Mouse (Mus musculus) forebrain, embryonic 16.5 days (tissue): ENCODE data around the gene Pgghg. TPM values are rescaled to one million over a fixed set of nuclear protein-coding genes. Genes with fewer than 3 reads are reported as not detected.

Source experiments
- ATAC-seq: fragments of 200-750 bp; cut with Nextera tagmentation; 2 replicates; pipeline ENCODE4 v1.8.0; 2017; ENCODE audit warnings: mild to moderate bottlenecking, moderate library complexity
- H3K27ac ChIP-seq: fragments of 300-500 bp; sonication (generic); 2 replicates; pipeline ENCODE4 v1.5.1; 2014; ENCODE audit warnings: low read length, control low read depth
- H3K27me3 ChIP-seq: fragments of 300-500 bp; sonication (generic); replicated peaks from 2 replicates; pipeline ENCODE4 v1.6.1; 2014; ENCODE audit warnings: low read length; ENCODE audit not compliant: control insufficient read depth, insufficient read depth
- H3K36me3 ChIP-seq: fragments of 300-500 bp; sonication (generic); 2 replicates; pipeline ENCODE4 v1.6.1; 2014; ENCODE audit not compliant: control insufficient read depth, insufficient read depth
- H3K4me1 ChIP-seq: fragments of 300-500 bp; sonication (generic); replicated peaks from 2 replicates; pipeline ENCODE4 v1.6.1; 2014; ENCODE audit warnings: low read length; ENCODE audit not compliant: control insufficient read depth, insufficient read depth
- H3K4me2 ChIP-seq: fragments of 300-500 bp; sonication (generic); 2 replicates; pipeline ENCODE4 v1.6.1; 2014; ENCODE audit warnings: mild to moderate bottlenecking, low read length, control low read depth
- H3K4me3 ChIP-seq: fragments of 300-500 bp; sonication (generic); replicated peaks from 2 replicates; pipeline ENCODE4 v1.5.1; 2014; ENCODE audit warnings: mild to moderate bottlenecking, low read length, control low read depth
- H3K9ac ChIP-seq: fragments of 300-500 bp; sonication (generic); replicated peaks from 2 replicates; pipeline ENCODE4 v1.6.1; 2014; ENCODE audit warnings: low read depth, low read length, control low read depth
- H3K9me3 ChIP-seq: fragments of 300-500 bp; sonication (generic); 2 replicates; pipeline ENCODE4 v1.6.1; 2016; ENCODE audit warnings: low read length; ENCODE audit not compliant: control insufficient read depth
- WGBS: fragments of 180-500 bp; shearing (Covaris S2); extraction: QIAGEN DNeasy Blood & Tissue Kit; methylation state at CpG from one replicate; pipeline ENCODE4 v1.1.7; 2014; 5-methylcytosine and 5-hydroxymethylcytosine counted together
- polyA plus RNA-seq: library from polyadenylated mRNA; unstranded; fragments of >200 nt; fragmentation: Nextera tagmentation; extraction: Ambion mirVana; gene quantifications from 2 replicates; pipeline ENCODE4 v1.2.1, GENCODE M21; 2015

Pgghg gene
- polyA plus RNA-seq, 1 experiment from 2014 or later: 8.9 TPM

DNA sequence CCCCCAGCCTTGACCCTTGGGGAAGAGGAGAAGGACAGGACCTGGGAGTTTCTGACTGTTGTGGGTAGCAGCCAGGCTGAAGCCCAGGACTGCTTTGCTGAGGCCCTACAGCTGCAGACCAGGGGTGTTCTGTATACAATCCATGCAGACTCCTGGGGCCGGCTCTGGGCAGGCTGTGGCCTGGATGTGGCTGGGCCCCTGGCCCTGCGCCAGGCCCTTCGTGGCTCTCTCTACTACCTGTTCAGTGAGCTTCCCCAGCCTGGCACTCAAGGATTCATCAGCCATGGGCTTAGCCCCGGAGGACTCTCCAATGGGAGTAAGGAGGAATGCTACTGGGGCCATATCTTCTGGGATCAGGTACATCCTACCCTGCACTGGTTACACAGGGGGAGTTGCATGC, 2.2 kb downstream of the Pgghg start:
- H3K27me3 ChIP-seq: no peaks in the 10 kb centered on the region
- H3K27ac ChIP-seq: no peak overlapping the region
- no peak overlapping the region for H3K4me2 ChIP-seq
- H3K36me3 ChIP-seq: no peaks in the 10 kb centered on the region
- ATAC-seq: no peak
- no peak overlapping the region for H3K4me3 ChIP-seq
- H3K4me1 ChIP-seq: peaks cover 11% of the 10 kb centered on the region
- 85% methylated on average over 4 of the region's 4 CpGs for whole genome bisulfite sequencing
- H3K9me3 ChIP-seq: no peaks in the 10 kb centered on the region
- no peak overlapping the region for H3K9ac ChIP-seq

DNA sequence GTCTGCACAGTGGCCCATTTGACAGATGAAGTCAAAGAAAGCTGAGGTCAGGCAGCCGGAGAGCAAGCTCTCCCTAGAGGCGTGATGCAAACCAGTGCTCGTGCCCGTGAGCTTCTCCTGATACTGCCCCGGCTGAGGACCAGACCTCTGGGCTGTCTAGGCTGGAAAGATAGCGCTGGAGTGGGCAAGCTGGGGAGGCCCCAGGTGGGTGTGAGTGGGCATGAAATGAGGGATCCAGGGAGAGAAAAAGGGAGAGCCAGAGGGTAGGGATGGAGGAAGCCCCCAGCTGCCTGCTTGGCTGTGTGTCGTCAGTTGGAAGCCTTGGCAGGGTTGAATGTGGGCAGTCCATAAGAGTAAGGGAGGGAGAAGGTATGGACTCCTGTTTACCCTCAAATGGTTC, 3.0 kb downstream of the Pgghg start:
- no peaks in the 10 kb centered on the region for H3K36me3 ChIP-seq
- no peak overlapping the region for H3K9ac ChIP-seq
- no peak overlapping the region for H3K4me3 ChIP-seq
- no peak overlapping the region for H3K27ac ChIP-seq
- peaks cover 11% of the 10 kb centered on the region for H3K4me1 ChIP-seq
- no peak for ATAC-seq
- no peaks in the 10 kb centered on the region for H3K27me3 ChIP-seq
- H3K4me2 ChIP-seq: no peak overlapping the region
- no peaks in the 10 kb centered on the region for H3K9me3 ChIP-seq
- 89% methylated on average over 7 of the region's 7 CpGs for WGBS

DNA sequence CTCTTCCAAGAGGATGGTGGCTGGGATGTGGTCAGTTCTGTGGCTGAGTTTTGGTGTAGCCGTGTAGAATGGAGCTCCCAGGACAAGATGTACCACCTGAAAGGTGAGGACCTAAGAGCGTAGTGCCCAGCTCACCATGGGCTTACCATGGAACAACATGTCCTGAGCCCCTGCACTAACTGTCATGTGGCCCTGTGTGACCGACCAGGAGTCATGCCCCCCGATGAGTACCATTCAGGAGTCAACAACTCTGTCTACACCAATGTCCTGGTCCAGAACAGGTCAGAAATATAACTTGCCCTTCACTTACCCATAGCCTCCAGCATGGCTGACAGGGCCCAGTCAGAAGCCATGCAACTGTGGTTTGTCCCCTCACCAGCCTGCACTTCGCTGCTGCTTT, 4.1 kb downstream of the Pgghg start:
- H3K27ac ChIP-seq: no peak overlapping the region
- no peak overlapping the region for H3K4me2 ChIP-seq
- H3K36me3 ChIP-seq: no peaks in the 10 kb centered on the region
- H3K9ac ChIP-seq: no peak overlapping the region
- H3K9me3 ChIP-seq: no peaks in the 10 kb centered on the region
- WGBS: 93% methylated on average over 5 of the region's 5 CpGs
- H3K4me3 ChIP-seq: no peak overlapping the region
- ATAC-seq: no peak
- H3K27me3 ChIP-seq: no peaks in the 10 kb centered on the region
- H3K4me1 ChIP-seq: peaks cover 11% of the 10 kb centered on the region

DNA sequence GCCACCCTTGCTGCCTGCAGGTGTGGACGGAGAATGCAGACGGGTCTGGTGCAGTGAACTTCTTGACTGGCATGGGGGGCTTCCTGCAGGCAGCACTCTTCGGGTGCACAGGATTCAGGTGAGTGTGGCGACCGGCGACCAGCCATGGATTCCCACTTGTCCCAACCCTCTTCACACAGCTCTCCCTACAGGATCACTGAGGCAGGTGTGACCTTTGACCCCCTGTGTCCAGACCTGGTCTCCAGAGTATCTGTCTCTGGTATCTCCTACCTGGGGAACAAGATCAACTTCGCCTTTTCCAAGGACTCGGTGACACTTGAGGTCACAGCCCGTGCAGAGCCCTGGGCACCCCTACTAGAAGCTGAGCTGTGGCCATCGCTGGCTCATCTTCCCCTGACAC, 5.1 kb downstream of the Pgghg start:
- Histone ChIP-seq H3K9ac (no peak overlapping the region), H3K27me3 (no peaks in the 10 kb centered on the region), H3K9me3 (no peaks in the 10 kb centered on the region), H3K4me2 (no peak overlapping the region), H3K4me1 (peaks cover 7% of the 10 kb centered on the region), H3K4me3 (no peak overlapping the region), H3K36me3 (no peaks in the 10 kb centered on the region), H3K27ac (no peak overlapping the region)
- WGBS: 96% methylated on average over 10 of the region's 10 CpGs
- ATAC-seq: no peak

DNA sequence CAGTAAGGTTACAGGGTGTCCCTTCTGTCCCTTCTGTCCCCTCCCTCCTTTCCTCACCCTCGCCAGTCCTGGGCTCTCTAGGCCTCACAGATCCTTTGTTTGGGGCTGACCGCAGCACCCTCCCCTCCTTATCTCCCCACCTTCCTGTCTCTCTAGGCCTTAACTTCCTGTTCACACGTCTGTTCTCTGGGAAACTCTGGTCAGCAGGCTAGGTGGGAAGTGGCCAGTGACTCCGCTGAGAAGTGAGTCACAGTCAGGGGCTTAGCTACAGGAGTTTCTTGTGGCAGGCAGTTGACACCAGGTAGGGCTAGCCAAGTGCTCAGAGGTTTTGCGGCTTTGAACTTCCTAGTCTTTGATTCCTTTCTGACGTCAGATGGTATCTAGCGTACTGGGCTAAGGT, 5.8 kb downstream of the Pgghg start:
- Histone ChIP-seq H3K27ac (no peak overlapping the region), H3K4me1 (peaks cover 2% of the 10 kb centered on the region; the same call in 1 of the 2 replicates), H3K9me3 (no peaks in the 10 kb centered on the region), H3K4me3 (no peak overlapping the region), H3K27me3 (no peaks in the 10 kb centered on the region), H3K4me2 (no peak overlapping the region), H3K9ac (no peak overlapping the region), H3K36me3 (no peaks in the 10 kb centered on the region)
- 77% methylated on average over 7 of the region's 7 CpGs for WGBS
- no peak for ATAC-seq

DNA sequence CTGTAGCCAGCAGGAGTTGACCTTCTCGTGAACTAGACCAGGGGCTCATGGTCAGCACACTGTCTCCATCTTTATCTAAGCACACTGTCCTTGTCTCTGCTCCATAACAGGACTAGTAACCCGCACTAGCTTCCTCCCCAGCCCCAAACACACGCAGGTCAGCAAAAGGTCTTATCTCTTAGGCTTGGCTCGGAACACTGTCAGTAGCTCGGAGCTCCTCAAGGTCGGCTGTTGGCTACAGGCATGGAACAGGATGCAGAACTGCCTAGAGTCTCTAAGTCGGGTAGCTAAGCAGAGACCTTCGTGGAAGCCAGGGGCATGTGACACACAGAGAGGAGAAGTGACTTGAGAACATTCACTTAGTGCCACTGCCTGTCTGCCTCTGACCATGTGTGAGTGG, 7.0 kb downstream of the Pgghg start:
- H3K4me1 ChIP-seq: no peaks in the 10 kb centered on the region
- H3K27me3 ChIP-seq: no peaks in the 10 kb centered on the region
- no peaks in the 10 kb centered on the region for H3K36me3 ChIP-seq
- 90% methylated on average over 8 of the region's 8 CpGs for WGBS
- ATAC-seq: no peak
- no peak overlapping the region for H3K4me3 ChIP-seq
- no peak overlapping the region for H3K9ac ChIP-seq
- no peaks in the 10 kb centered on the region for H3K9me3 ChIP-seq
- no peak overlapping the region for H3K27ac ChIP-seq
- H3K4me2 ChIP-seq: no peak overlapping the region

DNA sequence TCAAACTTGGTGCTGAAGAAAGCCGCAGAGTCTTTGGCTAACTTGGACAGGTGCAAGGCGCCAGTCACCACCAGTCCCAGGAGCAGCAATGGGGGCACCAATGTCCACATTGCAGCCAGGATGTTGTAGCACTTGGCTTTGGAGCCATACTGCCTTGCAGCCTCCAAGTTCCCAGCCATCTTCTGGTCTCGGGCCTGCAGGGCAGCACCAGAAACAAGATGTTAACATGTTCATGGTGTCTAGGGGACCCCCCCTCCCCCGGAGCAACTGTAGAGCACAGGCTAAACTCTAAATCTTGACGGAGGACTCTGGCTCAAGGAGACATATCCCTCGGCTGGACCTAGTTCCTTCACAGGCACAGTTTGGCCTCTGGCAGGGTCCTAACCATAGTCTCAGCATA, 8.1 kb downstream of the Pgghg start:
- no peaks in the 10 kb centered on the region for H3K9me3 ChIP-seq
- no peak overlapping the region for H3K9ac ChIP-seq
- H3K27ac ChIP-seq: no peak overlapping the region
- H3K4me3 ChIP-seq: no peak overlapping the region
- WGBS: 90% methylated on average over 6 of the region's 6 CpGs
- H3K4me2 ChIP-seq: no peak overlapping the region
- no peak for ATAC-seq
- no peaks in the 10 kb centered on the region for H3K36me3 ChIP-seq
- no peaks in the 10 kb centered on the region for H3K4me1 ChIP-seq
- H3K27me3 ChIP-seq: no peaks in the 10 kb centered on the region

DNA sequence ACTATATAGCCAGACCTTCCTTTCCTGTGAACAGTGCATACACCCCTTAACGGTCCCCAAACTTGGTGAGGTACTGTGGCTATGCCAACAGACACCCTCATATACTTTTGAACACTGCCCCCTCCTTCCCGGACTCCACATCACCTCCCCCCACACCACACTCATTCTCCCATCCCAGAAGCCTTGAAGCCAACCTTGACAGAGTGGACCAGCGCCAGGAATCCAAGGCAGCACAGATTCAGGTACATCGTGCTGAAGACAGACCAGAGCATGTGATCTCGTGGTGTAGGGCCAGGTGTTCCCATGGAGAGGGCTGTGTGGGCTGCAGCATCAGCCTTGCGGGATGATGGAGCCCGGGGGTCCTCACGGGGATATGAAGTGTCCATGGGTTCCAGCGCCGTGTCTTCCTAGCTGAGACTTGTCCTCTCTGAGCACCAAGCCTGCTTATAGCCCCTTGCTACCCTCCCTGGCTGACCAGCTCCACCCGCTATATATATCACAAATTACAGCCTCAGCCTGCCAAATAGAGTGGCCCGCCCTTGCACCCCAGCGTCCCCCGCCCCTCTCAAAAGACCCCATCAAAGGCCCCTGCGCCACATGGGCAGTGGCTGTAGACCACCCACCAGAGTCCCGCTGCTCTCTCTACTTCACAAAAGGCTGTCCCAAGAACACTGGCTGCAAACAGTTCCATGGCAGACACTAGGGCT, 8.8 kb downstream of the Pgghg start, which contains the start of gene Ifitm5:
Ifitm5 (minus strand) TSS at position 468 of the 707 bp plus-strand sequence.
- 71% methylated on average over 16 of the region's 16 CpGs for WGBS
- H3K9ac ChIP-seq: no peak within 1 kb of the TSS
- no peaks in the 10 kb centered on the region for H3K9me3 ChIP-seq
- H3K27ac ChIP-seq: no peak within 1 kb of the TSS
- 0 out of 2 replicates have a peak, but pooled peaks cover under 1% of the 10 kb centered on the region for H3K4me1 ChIP-seq
- H3K27me3 ChIP-seq: no peaks in the 10 kb centered on the region
- H3K4me3 ChIP-seq: no peak within 1 kb of the TSS
- H3K36me3 ChIP-seq: no peaks in the 10 kb centered on the region
- H3K4me2 ChIP-seq: no peak within 1 kb of the TSS
- no peak for ATAC-seq

DNA sequence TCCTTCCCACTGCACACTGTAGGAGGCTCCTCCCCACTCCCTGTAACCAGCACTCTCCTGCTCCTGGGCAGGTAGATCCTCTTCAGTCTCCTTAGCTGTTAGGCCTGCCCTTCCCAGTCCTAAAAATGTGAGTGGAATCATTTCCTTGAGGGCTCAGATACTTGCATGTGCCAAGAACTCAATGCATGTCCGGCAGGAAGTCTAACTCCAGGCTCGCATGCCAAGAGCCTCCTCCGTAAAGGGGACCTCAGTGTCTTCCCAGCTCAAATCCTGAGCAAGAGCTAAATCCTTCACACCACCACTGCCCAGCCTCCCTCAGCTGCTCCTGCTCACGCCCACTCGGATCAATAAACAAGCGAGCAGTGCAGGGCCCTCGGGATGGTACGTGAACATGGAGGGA, 9.9 kb downstream of the Pgghg start:
- H3K27me3 ChIP-seq: no peaks in the 10 kb centered on the region
- H3K4me3 ChIP-seq: no peak overlapping the region
- H3K36me3 ChIP-seq: no peaks in the 10 kb centered on the region
- 66% methylated on average over 8 of the region's 8 CpGs for WGBS
- no peak for ATAC-seq
- no peaks in the 10 kb centered on the region for H3K9me3 ChIP-seq
- H3K27ac ChIP-seq: no peak overlapping the region
- H3K4me1 ChIP-seq: peaks cover 5% of the 10 kb centered on the region; the same call in 1 of the 2 replicates
- no peak overlapping the region for H3K4me2 ChIP-seq
- H3K9ac ChIP-seq: no peak overlapping the region

DNA sequence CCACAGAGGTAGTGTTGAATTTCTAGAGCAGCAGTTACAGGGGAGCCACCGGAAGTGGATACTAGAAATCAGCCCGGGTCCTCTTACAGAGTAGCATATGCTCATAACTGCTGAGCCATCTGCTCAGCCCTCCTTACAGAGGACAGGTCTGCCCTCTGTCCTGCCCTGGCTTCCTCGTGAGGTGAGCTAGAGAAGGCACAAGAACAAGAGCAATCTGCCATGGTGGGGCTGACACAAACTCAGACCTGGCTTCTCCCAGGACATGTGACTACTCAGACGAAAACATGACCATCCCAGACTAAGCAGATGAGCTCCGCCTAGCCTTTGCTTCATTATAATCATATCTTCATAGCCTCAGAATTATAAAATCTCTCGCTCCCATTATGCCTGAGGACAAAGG, 10.6 kb downstream of the Pgghg start:
- Histone ChIP-seq H3K4me3 (no peak overlapping the region), H3K36me3 (no peaks in the 10 kb centered on the region), H3K27me3 (no peaks in the 10 kb centered on the region), H3K27ac (no peak overlapping the region), H3K4me2 (no peak overlapping the region), H3K9me3 (no peaks in the 10 kb centered on the region), H3K9ac (no peak overlapping the region), H3K4me1 (peaks cover 5% of the 10 kb centered on the region; the same call in 1 of the 2 replicates)
- 81% methylated on average over 6 of the region's 6 CpGs for WGBS
- ATAC-seq: no peak
